ENCODE assay signal across 28 mouse cellular contexts in the genomic region with DNA sequence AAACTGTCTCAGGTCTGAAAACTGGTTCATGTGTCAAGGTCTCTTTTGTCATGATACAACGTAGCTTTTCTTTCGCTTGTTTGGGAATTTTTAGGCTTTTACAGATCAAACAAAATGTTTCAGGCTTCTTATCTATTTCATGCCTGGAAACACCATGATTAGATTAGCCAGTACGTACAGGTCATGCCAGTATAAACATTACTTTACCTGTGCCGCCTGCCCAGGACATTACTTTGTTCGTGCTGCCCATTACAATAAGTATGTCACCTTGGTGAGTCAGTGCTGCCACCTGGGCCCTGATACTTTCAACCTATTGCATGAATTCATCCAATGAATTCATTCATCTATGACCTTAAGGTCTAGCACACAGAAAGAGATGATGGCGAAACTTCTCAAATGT.
"Had no signal": no experiment of that assay in that cellular context is flagged by ENCODE, and none has a peak within 500 bp of the region (broad histone marks: within the 10 kb centered on the region; RNA-seq: fewer than 3 reads in every experiment).

No protein-coding gene starts in this region.

- ATAC-seq: forebrain, embryonic 13.5 days; forebrain, embryonic 14.5 days; forebrain, embryonic 15.5 days; forebrain, embryonic 16.5 days; forebrain, postnatal 0 days had no signal

- H3K4me2 ChIP-seq: embryonic facial prominence, embryonic 12.5 days; embryonic facial prominence, embryonic 13.5 days; embryonic facial prominence, embryonic 15.5 days; forebrain, embryonic 12.5 days; forebrain, embryonic 13.5 days; forebrain, embryonic 15.5 days had no signal

- DNase-seq: cerebellum, adult 2 months; cerebellum, adult 8-10 months; cerebellum, adult 9-10 months; cerebellum, adult 9-11 months; cerebellum, postnatal 10 days; cerebellum, postnatal 14 days; cerebellum, postnatal 25 days; cerebellum, postnatal 36 days; embryo, embryonic 11 days; forebrain, postnatal 0 days; gastrocnemius, adult 2 months; gastrocnemius, postnatal 10 days; gastrocnemius, postnatal 14 days; gastrocnemius, postnatal 25 days; gastrocnemius, postnatal 36 days; heart, adult 18-20 months; heart, adult 2 months had no signal

- H3K27me3 ChIP-seq: embryonic facial prominence, embryonic 12.5 days; embryonic facial prominence, embryonic 13.5 days; embryonic facial prominence, embryonic 15.5 days; forebrain, embryonic 12.5 days; forebrain, embryonic 13.5 days; forebrain, embryonic 15.5 days had no signal

- H3K9ac ChIP-seq: embryonic facial prominence, embryonic 12.5 days; embryonic facial prominence, embryonic 13.5 days; embryonic facial prominence, embryonic 15.5 days; forebrain, embryonic 12.5 days; forebrain, embryonic 13.5 days; forebrain, embryonic 15.5 days; forebrain, postnatal 0 days had no signal

- H3K4me3 ChIP-seq: embryonic facial prominence, embryonic 10.5 days; embryonic facial prominence, embryonic 12.5 days; embryonic facial prominence, embryonic 13.5 days; embryonic facial prominence, embryonic 15.5 days; erythroblast, embryonic 14.5 days; forebrain, embryonic 10.5 days; forebrain, embryonic 12.5 days; forebrain, embryonic 13.5 days; forebrain, embryonic 15.5 days; gastrocnemius, adult 2 months; heart, adult 2 months had no signal

- H3K4me1 ChIP-seq: embryonic facial prominence, embryonic 10.5 days; embryonic facial prominence, embryonic 12.5 days; embryonic facial prominence, embryonic 13.5 days; embryonic facial prominence, embryonic 15.5 days; forebrain, embryonic 12.5 days; forebrain, embryonic 13.5 days; forebrain, embryonic 15.5 days had no signal

- H3K36me3 ChIP-seq: embryonic facial prominence, embryonic 10.5 days; embryonic facial prominence, embryonic 12.5 days; embryonic facial prominence, embryonic 13.5 days; embryonic facial prominence, embryonic 15.5 days; forebrain, embryonic 10.5 days; forebrain, embryonic 12.5 days; forebrain, embryonic 15.5 days had no signal

- H3K9me3 ChIP-seq: embryonic facial prominence, embryonic 10.5 days; embryonic facial prominence, embryonic 12.5 days; embryonic facial prominence, embryonic 13.5 days; embryonic facial prominence, embryonic 15.5 days; forebrain, embryonic 10.5 days; forebrain, embryonic 12.5 days; forebrain, embryonic 13.5 days; forebrain, embryonic 15.5 days had no signal

- H3K27ac ChIP-seq: embryonic facial prominence, embryonic 10.5 days; embryonic facial prominence, embryonic 12.5 days; embryonic facial prominence, embryonic 13.5 days; embryonic facial prominence, embryonic 15.5 days; forebrain, embryonic 10.5 days; forebrain, embryonic 12.5 days; forebrain, embryonic 13.5 days; forebrain, embryonic 15.5 days; gastrocnemius, adult 2 months; heart, adult 2 months had no signal
